Mouse (Mus musculus): ENCODE data around the gene Bdh2.

Gene Bdh2

GRCm38 (mm10) chr3:135280669-135281415 lies at the start of gene Bdh2:
Gene Bdh2 (plus strand): TSS chr3:135281221.
- DNase-seq (ENCODE audit: low spot score): peak; percentile 96

GRCm38 (mm10) chr3:135232058-135232457 lies 49.0 kb upstream of the Bdh2 start:
- DNase-seq (ENCODE audit: low spot score): no peak

GRCm38 (mm10) chr3:135232462-135232861 lies 48.6 kb upstream of the Bdh2 start:
- no peak for DNase-seq (ENCODE audit: low spot score)

- peak; percentile 20 for DNase-seq (ENCODE audit: low spot score)
Observed at GRCm38 (mm10) chr3:135245733-135246132, 35.3 kb upstream of the Bdh2 start.

GRCm38 (mm10) chr3:135246828-135247227 lies 34.2 kb upstream of the Bdh2 start:
- no peak for DNase-seq (ENCODE audit: low spot score)

- DNase-seq (ENCODE audit: low spot score): no peak
Observed at GRCm38 (mm10) chr3:135249104-135249503, 31.9 kb upstream of the Bdh2 start.

GRCm38 (mm10) chr3:135251825-135252224 lies 29.2 kb upstream of the Bdh2 start:
- no peak for DNase-seq (ENCODE audit: low spot score)

- DNase-seq (ENCODE audit: low spot score): no peak
Observed at GRCm38 (mm10) chr3:135254784-135255183, 26.2 kb upstream of the Bdh2 start.

- no peak for DNase-seq (ENCODE audit: low spot score)
Observed at GRCm38 (mm10) chr3:135258919-135259318, 22.1 kb upstream of the Bdh2 start.

GRCm38 (mm10) chr3:135260233-135260632 lies 20.8 kb upstream of the Bdh2 start:
- DNase-seq (ENCODE audit: low spot score): no peak

GRCm38 (mm10) chr3:135268616-135269015 lies 12.4 kb upstream of the Bdh2 start:
- DNase-seq (ENCODE audit: low spot score): no peak

- DNase-seq (ENCODE audit: low spot score): no peak
Observed at GRCm38 (mm10) chr3:135269391-135269990, 11.5 kb upstream of the Bdh2 start.

- no peak for DNase-seq (ENCODE audit: low spot score)
Observed at GRCm38 (mm10) chr3:135272627-135273026, 8.4 kb upstream of the Bdh2 start.

- DNase-seq (ENCODE audit: low spot score): no peak
Observed at GRCm38 (mm10) chr3:135273047-135273446, 8.0 kb upstream of the Bdh2 start.

- DNase-seq (ENCODE audit: low spot score): no peak
Observed at GRCm38 (mm10) chr3:135280160-135280559, 861 bp upstream of the Bdh2 start.

- DNase-seq (ENCODE audit: low spot score): no peak
Observed at GRCm38 (mm10) chr3:135281701-135282100, 680 bp downstream of the Bdh2 start.

- no peak for DNase-seq (ENCODE audit: low spot score)
Observed at GRCm38 (mm10) chr3:135285256-135285655, 4.2 kb downstream of the Bdh2 start.

- no peak for DNase-seq (ENCODE audit: low spot score)
Observed at GRCm38 (mm10) chr3:135285807-135286206, 4.8 kb downstream of the Bdh2 start.

- no peak for DNase-seq (ENCODE audit: low spot score)
Observed at GRCm38 (mm10) chr3:135288138-135288750, 7.2 kb downstream of the Bdh2 start.

- no peak for DNase-seq (ENCODE audit: low spot score)
Observed at GRCm38 (mm10) chr3:135289148-135289547, 8.1 kb downstream of the Bdh2 start.

- DNase-seq (ENCODE audit: low spot score): peak; percentile 82
Observed at GRCm38 (mm10) chr3:135290249-135290894, 9.4 kb downstream of the Bdh2 start.

- DNase-seq (ENCODE audit: low spot score): no peak
Observed at GRCm38 (mm10) chr3:135293703-135294102, 12.7 kb downstream of the Bdh2 start.

GRCm38 (mm10) chr3:135295559-135295958 lies 14.5 kb downstream of the Bdh2 start:
- DNase-seq (ENCODE audit: low spot score): no peak

Measured in embryo, embryonic 10 days (tissue).